Mouse (Mus musculus): ENCODE measurements at regions not wholly inside any gene's neighbourhood (a gene's known extent, or its start where the extent isn't known, plus 50 kb on each side); places are given as distances from the start of the nearest gene placed in this dataset.

- no peak for DNase-seq (ENCODE audit: low spot score in 2 of 2)
Observed at GRCm38 (mm10) chr3:38585509-38585908, 100.9 kb upstream of the Ankrd50 start.

DNA sequence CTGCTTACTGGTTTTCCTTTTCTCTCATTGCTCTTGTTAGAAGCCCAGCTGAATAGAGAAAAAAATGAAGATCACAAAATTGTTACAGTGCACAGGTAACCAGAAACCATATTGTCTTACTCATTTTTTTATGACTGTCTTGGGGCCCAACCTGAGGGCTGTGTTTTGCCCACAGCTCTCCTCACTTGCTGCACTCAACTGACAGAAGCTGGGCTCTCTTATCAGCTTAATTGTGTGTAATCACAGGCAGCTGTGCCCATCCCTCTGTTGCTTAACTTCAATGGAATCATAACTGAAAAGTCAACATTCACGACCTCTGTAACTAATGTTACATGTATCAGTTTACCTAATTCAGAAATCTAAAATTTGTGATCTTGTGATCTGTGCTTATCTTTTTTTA is 95.1 kb upstream of the Ankrd50 start:
- no peak for DNase-seq (ENCODE audit: low spot score in 2 of 2)

DNA sequence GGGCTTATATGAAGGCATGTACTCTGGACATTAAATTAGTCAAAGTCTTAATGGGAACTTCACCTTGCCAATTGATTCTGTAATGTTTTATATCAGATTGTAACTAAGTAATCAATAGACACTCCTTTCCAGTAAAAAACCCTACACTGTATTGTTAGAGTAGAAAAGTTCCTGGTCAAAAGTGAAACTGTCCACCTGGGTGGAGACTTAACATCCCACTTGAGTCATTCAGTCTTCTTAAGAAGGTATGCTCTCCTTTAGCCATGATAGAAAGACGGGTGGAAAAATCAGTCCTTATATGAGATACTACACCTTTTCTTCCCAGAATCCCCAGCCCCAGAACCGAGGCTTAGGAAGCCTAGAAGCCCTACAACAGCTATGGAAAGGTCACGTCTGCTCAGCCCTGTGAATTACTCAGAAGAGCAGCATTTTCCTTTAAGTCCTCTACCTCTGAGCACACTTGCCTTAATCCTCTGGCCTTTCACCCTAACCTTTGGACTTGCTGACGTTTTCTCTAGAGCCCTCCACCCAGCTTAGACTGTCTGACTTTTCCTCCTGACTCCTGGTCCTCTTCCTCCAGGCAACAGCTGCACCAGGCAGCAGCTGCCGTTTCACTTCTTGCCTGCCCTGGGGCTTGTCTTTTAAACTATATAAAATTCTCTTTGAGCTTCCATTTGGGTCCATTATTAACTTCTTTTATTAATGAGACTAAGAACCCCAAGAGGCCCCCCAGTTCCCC is 93.4 kb upstream of the Ankrd50 start:
- DNase-seq (ENCODE audit: low spot score in 2 of 2): no peak

DNA sequence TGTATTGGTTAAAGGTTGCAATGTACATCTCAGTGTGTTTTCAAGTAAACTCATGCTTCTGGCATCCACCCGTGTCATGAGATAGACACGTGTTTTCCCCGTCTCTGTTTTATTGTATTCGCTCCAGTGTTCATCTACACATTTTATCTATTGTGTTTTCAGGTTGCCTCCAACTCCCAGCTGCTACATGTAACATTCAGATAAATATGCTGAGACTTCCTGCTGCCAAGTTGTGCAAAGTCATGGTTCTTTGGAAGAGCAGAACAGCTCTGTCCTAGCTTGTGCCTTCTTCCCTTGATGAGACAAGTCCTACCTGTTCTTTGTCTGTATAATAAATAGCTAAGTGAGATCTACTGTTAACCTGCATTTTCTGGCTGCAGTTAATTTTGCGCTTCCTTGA is 89.0 kb upstream of the Ankrd50 start:
- DNase-seq (ENCODE audit: low spot score in 2 of 2): no peak

GRCm38 (mm10) chr3:38572159-38572558 is 87.5 kb upstream of the Ankrd50 start:
- DNase-seq (ENCODE audit: low spot score in 2 of 2): no peak

DNA sequence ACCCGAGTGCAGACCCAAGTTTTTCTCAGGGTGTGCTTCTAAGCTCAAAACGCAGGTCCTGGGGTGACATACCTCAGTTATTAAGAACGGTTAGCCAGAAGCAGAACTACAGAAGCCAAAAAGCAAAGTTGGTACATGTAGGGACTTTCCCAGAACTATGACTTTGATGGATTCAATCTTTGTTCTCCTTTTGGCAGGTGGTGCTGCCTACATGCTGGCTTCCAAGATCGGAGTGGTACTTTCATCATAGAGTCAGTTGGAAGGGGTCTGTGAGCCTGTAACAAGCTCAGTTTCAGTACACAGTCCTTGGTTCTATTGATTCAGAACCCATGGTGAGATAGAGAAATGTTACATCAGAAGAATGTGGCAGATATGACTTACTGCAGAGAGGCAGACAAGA is 86.6 kb upstream of the Ankrd50 start:
- no peak for DNase-seq (ENCODE audit: low spot score in 2 of 2)

DNA sequence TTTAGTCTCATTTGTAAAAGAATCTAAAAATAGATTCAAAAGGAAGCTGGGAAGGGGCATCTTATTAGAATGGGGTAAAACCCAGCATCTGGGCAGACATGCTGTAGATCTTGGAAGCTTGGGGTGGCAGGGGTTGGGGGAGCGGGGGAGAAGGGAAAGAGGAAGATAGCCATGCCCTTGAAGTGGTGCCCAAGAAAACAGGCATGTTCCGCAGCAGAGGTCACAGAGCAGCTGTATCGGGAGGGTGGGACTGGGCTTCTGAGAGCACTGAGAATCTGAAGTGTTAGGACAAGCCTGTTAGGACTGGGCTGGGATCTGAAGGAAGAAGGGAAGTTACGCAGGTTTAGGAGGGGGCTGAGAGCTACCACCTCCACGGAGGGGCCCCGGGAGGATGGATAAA is 84.4 kb upstream of the Ankrd50 start:
- DNase-seq (ENCODE audit: low spot score in 2 of 2): no peak

DNA sequence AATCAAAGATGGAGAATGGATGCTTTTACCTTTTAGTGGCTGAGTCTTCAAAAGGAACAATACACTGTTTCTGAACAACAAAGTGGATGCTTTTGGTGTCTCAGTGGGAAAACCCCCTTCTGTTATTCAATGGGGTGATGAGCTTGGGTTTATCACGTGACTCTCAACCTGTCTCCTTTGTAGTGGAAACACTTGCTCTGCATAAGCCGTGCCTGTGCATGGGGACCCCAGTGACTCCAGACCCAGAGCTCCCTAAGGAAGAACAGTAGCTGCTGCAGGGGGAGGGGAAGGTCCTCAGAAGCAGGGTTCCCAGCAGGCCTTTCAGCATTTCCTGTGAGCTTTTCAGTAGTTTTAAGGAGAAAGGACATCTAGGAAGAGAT is 83.9 kb upstream of the Ankrd50 start:
- DNase-seq (ENCODE audit: low spot score in 2 of 2): no peak

DNA sequence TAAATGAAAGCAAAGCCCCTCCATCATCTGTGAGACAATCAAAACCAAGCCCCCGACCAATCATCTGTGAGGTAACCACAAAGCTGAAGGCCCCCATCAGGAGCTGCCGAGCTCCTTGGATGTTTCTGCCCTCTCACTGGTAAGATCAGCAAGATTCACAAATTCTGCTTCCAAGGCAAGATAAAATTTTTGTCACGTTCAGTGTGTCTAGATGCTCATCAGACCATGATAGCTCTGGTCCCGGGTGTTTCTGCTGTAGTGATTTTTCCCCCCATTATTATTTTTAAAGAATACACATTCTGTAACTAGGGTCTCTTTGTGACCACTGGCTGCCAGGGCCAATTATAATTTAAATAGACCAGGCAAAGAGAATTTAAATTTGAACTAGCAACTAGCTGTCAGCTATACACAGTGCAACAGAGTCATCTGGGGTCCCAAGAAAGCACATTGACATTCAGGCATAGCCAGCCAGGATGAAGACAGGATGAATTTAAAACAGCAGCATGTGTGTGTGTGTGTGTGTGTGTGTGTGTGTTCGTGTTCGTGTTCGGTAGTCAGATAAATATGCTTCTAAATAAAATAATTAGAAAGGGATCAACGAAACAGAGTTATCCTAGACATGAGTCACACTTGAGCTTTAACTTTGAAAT is 83.4 kb upstream of the Ankrd50 start:
- DNase-seq (ENCODE audit: low spot score in 2 of 2): no peak

DNA sequence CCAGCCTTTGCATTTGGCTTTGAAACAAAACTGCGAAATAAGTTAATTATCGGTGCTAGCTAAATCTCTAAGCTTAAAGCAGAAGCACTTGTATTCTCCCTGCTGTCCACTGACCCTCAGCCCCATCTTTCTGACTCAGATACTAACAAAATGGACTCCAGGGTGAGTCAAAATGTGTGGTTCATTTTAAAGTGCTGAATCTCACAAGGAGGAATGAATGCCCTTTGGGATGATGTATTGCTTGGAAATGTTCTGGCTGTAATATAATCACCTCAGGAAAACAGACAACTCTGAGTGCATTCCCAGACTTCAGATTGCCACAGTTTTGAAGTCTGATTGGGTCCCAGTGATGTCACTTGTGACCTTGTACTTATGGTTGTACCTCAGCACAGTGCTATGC is 81.9 kb upstream of the Ankrd50 start:
- DNase-seq (ENCODE audit: low spot score in 2 of 2): no peak

GRCm38 (mm10) chr3:38564844-38565243 is 80.2 kb upstream of the Ankrd50 start:
- no peak for DNase-seq (ENCODE audit: low spot score in 2 of 2)

DNA sequence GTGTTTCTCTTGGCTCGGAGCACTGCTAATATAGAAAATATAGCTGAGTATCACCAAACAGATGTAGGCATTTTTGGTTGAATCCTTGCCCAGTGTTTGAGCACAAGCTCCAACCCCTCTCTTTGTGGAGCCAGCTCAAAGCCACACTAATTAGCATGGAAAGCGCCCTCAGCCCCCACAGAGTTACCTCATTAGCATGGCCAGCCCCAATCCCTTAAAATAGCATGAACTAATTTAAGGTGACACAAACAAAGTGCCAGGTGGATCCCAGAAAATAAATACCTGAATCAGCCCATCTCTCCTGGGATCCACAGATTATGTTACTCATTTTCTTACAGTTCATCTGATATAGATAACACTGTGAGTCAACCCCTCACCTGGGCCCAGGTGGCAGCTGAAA is 79.7 kb upstream of the Ankrd50 start:
- DNase-seq (ENCODE audit: low spot score in 2 of 2): no peak

- no peak for DNase-seq (ENCODE audit: low spot score in 2 of 2)
Observed at GRCm38 (mm10) chr3:38561186-38561585, 76.5 kb upstream of the Ankrd50 start.

DNA sequence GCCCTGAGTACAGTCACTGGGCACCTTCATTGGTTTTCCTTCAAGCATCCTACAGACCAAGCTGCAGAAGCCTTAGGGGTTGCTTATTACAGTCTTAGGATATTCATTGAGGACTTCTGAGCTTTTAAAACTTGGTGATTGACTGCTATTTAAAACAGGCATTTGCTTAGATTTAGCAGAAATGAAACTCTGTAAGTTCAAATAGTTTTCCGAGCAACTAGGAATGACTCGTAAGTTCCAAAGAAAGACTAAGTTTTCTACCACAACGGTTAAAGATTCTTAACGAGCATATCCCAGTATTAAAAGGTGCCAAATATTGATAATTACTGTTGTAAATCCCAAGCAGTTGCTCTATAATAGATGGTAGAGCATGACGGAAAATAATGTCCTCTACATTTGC is 71.3 kb upstream of the Ankrd50 start:
- DNase-seq (ENCODE audit: low spot score in 2 of 2): no peak

DNA sequence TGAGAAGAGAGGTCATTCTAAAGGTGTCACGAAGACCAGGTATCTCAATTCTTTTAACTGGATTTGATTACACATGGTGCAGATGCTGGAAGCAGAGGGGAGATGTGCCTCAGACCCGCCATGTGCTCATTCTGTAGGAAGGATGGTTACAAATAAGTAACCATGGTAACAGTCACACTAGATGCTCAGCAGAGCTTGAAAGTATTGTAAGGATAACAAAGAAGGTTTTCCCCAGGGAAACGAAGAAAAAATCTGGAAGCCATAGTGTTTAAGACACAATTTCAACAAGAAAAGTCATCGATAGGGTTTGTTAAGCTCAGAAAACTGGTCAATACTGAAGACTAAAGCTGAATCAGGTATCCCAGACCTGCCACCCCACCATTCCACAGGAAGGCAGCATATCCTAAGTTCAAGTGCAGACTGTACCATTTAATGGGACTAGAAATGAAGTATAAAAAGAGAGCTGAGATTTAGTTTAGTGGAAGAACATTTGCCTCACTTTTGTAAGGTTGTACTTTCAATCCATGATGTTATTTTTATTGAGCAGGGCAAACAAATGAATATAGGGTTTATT is 68.9 kb upstream of the Ankrd50 start:
- no peak for DNase-seq (ENCODE audit: low spot score in 2 of 2)

GRCm38 (mm10) chr3:38547032-38547431 is 62.4 kb upstream of the Ankrd50 start:
- no peak for DNase-seq (ENCODE audit: low spot score in 2 of 2)

DNA sequence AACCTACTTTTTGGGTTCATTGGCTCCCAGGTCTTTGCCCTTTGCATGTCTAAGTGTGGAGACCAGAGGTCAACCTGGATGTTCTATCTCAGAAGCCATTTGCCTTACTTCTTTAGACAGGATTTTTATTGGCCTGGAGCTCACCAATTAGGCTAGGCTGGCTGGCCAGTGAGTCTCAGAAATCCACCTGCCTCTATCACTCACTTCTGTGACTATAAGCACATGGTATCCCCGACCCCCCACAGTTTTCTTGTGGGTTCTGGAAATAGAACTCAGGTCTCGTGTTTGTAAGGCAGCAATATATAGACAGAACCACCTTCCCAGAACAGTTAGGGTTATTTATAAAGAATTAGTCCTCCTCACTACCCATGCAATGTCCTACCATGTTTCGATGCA is 60.9 kb upstream of the Ankrd50 start:
- DNase-seq (ENCODE audit: low spot score in 2 of 2): no peak

DNA sequence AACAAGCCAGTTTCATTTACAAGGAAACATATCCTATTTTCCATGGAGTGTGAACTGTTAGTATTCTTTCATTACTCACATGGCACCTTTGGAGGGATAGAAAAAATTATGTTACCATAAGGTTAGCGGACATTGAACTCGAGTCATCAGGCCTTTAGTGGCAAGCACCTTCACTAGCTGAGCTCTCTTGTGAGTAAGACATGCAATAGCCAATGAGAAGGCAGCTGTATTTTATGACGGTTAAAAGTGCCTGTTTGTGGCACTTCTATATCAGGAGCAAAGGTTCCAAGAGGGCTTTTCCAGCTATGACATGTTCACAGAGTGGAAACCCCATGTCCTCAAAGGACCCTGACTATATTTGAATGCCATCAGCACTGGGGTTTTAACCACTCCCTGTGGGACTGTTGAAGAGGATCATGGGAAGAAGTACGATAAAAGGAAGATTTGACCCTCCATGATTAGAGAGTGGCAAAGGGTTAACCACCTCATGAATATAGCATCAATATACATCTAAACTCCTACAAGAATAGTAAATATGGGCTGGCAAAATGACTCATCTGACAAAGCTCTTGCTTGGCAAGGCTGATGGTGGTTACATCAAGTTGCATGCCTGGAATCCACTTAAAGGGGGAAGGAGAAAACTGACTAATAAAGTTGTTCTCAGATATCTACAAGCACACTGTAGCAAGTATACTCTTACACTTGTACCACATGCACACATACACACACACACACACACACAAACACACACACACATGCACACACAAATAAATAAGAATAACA is 60.3 kb upstream of the Ankrd50 start:
- no peak for DNase-seq (ENCODE audit: low spot score in 2 of 2)

DNA sequence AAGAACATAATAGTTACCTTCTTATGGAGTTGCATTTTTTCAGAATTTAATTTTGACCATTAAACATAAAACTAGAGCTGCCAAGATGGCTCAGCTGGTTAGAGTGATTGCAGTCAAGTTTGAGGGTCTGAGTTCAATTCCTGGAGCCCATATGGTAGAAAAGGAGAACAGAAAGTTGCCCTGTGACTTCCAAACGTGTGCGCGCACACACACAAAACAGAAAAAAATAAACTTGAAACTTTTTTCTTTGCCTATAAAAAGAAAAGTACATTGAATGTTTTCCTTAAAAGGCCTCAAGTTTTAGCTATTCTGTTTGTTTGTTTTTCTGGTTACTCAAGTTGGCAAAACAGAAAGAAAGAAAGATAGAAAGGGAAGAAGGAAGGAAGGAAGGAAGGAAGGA is 59.2 kb upstream of the Ankrd50 start:
- DNase-seq (ENCODE audit: low spot score in 2 of 2): no peak

DNA sequence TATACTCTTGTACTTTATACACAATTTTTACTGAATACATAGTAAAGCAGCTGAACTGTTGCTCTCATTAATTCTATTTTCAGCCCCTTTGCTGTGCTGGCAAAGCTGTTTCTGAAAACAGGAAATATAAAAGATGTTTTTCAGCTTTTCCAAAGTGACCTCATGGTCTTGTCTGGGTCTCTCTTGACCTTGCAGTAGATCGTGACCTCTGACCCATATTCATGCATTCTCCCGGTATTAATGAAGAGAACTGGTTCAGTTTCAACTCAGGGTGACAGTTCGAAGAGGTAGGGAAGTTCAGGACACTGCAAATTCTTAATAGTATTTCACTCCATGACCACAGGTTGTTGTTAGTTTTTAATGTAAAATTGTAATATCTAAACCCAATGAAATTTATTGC is 56.7 kb upstream of the Ankrd50 start:
- DNase-seq (ENCODE audit: low spot score in 2 of 2): no peak

DNA sequence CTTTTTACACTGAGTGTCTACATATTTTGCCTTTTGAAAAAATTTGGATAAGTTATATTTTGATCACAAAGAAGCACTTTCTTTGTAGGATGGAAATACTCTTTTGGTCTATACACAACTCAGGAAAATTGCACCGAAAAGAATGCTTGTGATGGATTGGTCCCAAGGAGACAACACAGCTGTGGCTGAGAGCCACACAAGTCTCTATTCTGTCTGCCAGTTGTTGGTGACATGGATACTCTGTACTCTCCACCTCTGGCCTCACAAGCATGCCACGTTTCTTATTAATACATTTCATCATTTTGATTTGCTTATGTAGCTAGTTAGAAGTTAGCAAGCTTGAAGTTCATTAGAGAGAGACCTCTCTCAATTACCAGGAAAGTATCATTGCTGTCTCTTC is 53.7 kb upstream of the Ankrd50 start:
- no peak for DNase-seq (ENCODE audit: low spot score in 2 of 2)

- no peak for DNase-seq (ENCODE audit: low spot score in 2 of 2)
Observed at GRCm38 (mm10) chr3:38537770-38538169, 53.1 kb upstream of the Ankrd50 start.

Data from right cerebral cortex, postnatal 36 days (tissue).